In genomic region chr2:84677270-84677967, GRCm38 (mm10) we compare ENCODE assay signal across 8 mouse cellular contexts. TPM values are rescaled to one million over a fixed set of nuclear protein-coding genes. Genes with fewer than 3 reads are reported as not detected.
DNase-seq lines count a peak whose midpoint lies in the region; ATAC-seq and TF ChIP-seq lines count a peak whose summit lies in the region.

No protein-coding gene starts in this region.

- no peaks in the 10 kb centered on the region for H3K4me1 ChIP-seq in brown adipose tissue, adult 24 weeks (ENCODE audit: control insufficient read depth, insufficient read depth, insufficient read length, low read length)
- peaks cover 17% of the 10 kb centered on the region; the same call in 1 of the 2 replicates for H3K4me1 ChIP-seq in heart, postnatal 0 days (ENCODE audit: control insufficient read depth, insufficient read depth)

- H3K36me3 ChIP-seq in heart, postnatal 0 days (replicated peaks; ENCODE audit: control insufficient read depth, insufficient read depth, low read length), result peaks cover 38% of the 10 kb centered on the region

- WGBS in heart, postnatal 0 days, result 5% methylated on average over 22 of the region's 22 CpGs

- H3K4me2 ChIP-seq in heart, postnatal 0 days (ENCODE audit: low read depth, low read length), result peak overlapping the region; percentile 79

- H3K27me3 ChIP-seq in heart, postnatal 0 days (ENCODE audit: control insufficient read depth, insufficient read depth, low read length), result no peaks in the 10 kb centered on the region

- H3K4me3 ChIP-seq in brown adipose tissue, adult 24 weeks (ENCODE audit: insufficient read depth, low read depth, low read length), result peak overlapping the region; percentile 72
- H3K4me3 ChIP-seq in heart, postnatal 0 days (ENCODE audit: low read depth, low read length), result peak overlapping the region; percentile 90

- DNase-seq in layer of hippocampus, adult 9-10 months (ENCODE audit: low spot score), result peak; percentile 30
- DNase-seq in layer of hippocampus, adult 11-12 months (ENCODE audit: low spot score), result no peak
- peak; percentile 58 for DNase-seq in heart, postnatal 0 days (ENCODE audit: low spot score)
- no peak for DNase-seq in adipocyte (ENCODE audit: low spot score)
- DNase-seq in thymus, postnatal 25 days, result no peak
- DNase-seq in cerebellum, adult 9-10 months, result no peak

- H3K27ac ChIP-seq in brown adipose tissue, adult 24 weeks (replicated peaks; ENCODE audit: low read depth, low read length), result 0 out of 2 replicates have a peak overlapping the region, but pooled peaks have one; percentile 33
- peak overlapping the region; percentile 61 for H3K27ac ChIP-seq in heart, postnatal 0 days (ENCODE audit: low read depth)

- no peak for TF ChIP-seq EP300 in heart, postnatal 0 days (IDR thresholded peaks at IDR 0.05; ENCODE audit: low read depth)

- H3K9me3 ChIP-seq in heart, postnatal 0 days (replicated peaks; ENCODE audit: control insufficient read depth, low read length), result no peaks in the 10 kb centered on the region

- peak; percentile 37 for ATAC-seq in heart, postnatal 0 days (ENCODE audit: insufficient read depth, low read depth)
- peak; percentile 27 for ATAC-seq in megakaryocyte-erythroid progenitor cell, adult 5-6 weeks (replicated peaks; ENCODE audit: low FRiP score, low TSS enrichment, poor library complexity, severe bottlenecking)

- peak overlapping the region; percentile 65 for H3K9ac ChIP-seq in heart, postnatal 0 days (replicated peaks; ENCODE audit: low read depth, low read length)

- peak; percentile 40; the same call in 1 of the 2 replicates for TF ChIP-seq CTCF in heart, postnatal 0 days (IDR thresholded peaks at IDR 0.05; ENCODE audit: low read depth)

RNA-seq across cellular contexts. Expression of gene Gm28635, which starts 0.4 kb away (rescaled TPM):
- polyA plus RNA-seq in brown adipose tissue, adult 24 weeks (2012; ENCODE audit: insufficient read depth, insufficient read length, missing spikeins), result not detected in 2 replicates
- total RNA-seq in heart, postnatal 0 days (2014; rRNA removed; ENCODE audit: low replicate concordance), result not detected in 2 replicates
- polyA plus RNA-seq in heart, postnatal 0 days (2015; fragmentation: Nextera tagmentation; extraction: Ambion mirVana), result not detected in 2 replicates
- 0.82 TPM in 1 of 2 replicates, not detected in the other for total RNA-seq in megakaryocyte-erythroid progenitor cell, adult 5-6 weeks (2014; fragmentation: Nextera tagmentation)
- total RNA-seq in megakaryocyte-erythroid progenitor cell, adult 5-6 weeks (2017), result not detected in 2 replicates

RNA-seq across cellular contexts. Expression of gene Med19, which starts 0.8 kb away (rescaled TPM):
- polyA plus RNA-seq in brown adipose tissue, adult 24 weeks (2012; ENCODE audit: insufficient read depth, insufficient read length, missing spikeins), result 11.5 and 13.0 TPM in 2 replicates
- 8.1 and 41.5 TPM in 2 replicates for total RNA-seq in heart, postnatal 0 days (2014; rRNA removed; ENCODE audit: low replicate concordance)
- polyA plus RNA-seq in heart, postnatal 0 days (2015; fragmentation: Nextera tagmentation; extraction: Ambion mirVana), result 15.9 and 17.0 TPM in 2 replicates
- 29.3 and 38.1 TPM in 2 replicates for total RNA-seq in megakaryocyte-erythroid progenitor cell, adult 5-6 weeks (2014; fragmentation: Nextera tagmentation)
- total RNA-seq in megakaryocyte-erythroid progenitor cell, adult 5-6 weeks (2017), result 26.8 and 30.1 TPM in 2 replicates

RNA-seq across cellular contexts. Expression of gene Tmx2, which starts 1.5 kb away (rescaled TPM):
- 99.9 and 101 TPM in 2 replicates for polyA plus RNA-seq in brown adipose tissue, adult 24 weeks (2012; ENCODE audit: insufficient read depth, insufficient read length, missing spikeins)
- total RNA-seq in heart, postnatal 0 days (2014; rRNA removed; ENCODE audit: low replicate concordance), result 82.7 and 85.6 TPM in 2 replicates
- 151 and 159 TPM in 2 replicates for polyA plus RNA-seq in heart, postnatal 0 days (2015; fragmentation: Nextera tagmentation; extraction: Ambion mirVana)
- 31.8 and 37.7 TPM in 2 replicates for total RNA-seq in megakaryocyte-erythroid progenitor cell, adult 5-6 weeks (2014; fragmentation: Nextera tagmentation)
- 37.9 and 48.8 TPM in 2 replicates for total RNA-seq in megakaryocyte-erythroid progenitor cell, adult 5-6 weeks (2017)

RNA-seq across cellular contexts. Expression of gene Selenoh, which starts 6.8 kb away (rescaled TPM):
- 27.5 and 33.4 TPM in 2 replicates for polyA plus RNA-seq in brown adipose tissue, adult 24 weeks (2012; ENCODE audit: insufficient read depth, insufficient read length, missing spikeins)
- total RNA-seq in heart, postnatal 0 days (2014; rRNA removed; ENCODE audit: low replicate concordance), result 240 and 350 TPM in 2 replicates
- polyA plus RNA-seq in heart, postnatal 0 days (2015; fragmentation: Nextera tagmentation; extraction: Ambion mirVana), result 137 and 149 TPM in 2 replicates
- total RNA-seq in megakaryocyte-erythroid progenitor cell, adult 5-6 weeks (2014; fragmentation: Nextera tagmentation), result 164 and 169 TPM in 2 replicates
- total RNA-seq in megakaryocyte-erythroid progenitor cell, adult 5-6 weeks (2017), result 70.6 and 79.2 TPM in 2 replicates

RNA-seq across cellular contexts. Expression of gene Btbd18, which starts 18.5 kb away (rescaled TPM):
- not detected in 2 replicates for polyA plus RNA-seq in brown adipose tissue, adult 24 weeks (2012; ENCODE audit: insufficient read depth, insufficient read length, missing spikeins)
- not detected in 2 replicates for total RNA-seq in heart, postnatal 0 days (2014; rRNA removed; ENCODE audit: low replicate concordance)
- 0.05 and 0.08 TPM in 2 replicates for polyA plus RNA-seq in heart, postnatal 0 days (2015; fragmentation: Nextera tagmentation; extraction: Ambion mirVana)
- not detected in 2 replicates for total RNA-seq in megakaryocyte-erythroid progenitor cell, adult 5-6 weeks (2014; fragmentation: Nextera tagmentation)
- not detected in 2 replicates for total RNA-seq in megakaryocyte-erythroid progenitor cell, adult 5-6 weeks (2017)

Comparison
In these comparisons a context has a peak if more than half of its experiments do, and no peak if none do; other contexts are left out.
1. DNase-seq: peak in layer of hippocampus, adult 9-10 months (single experiment) and heart, postnatal 0 days (single experiment); none in layer of hippocampus, adult 11-12 months (single experiment), adipocyte (single experiment), thymus, postnatal 25 days (single experiment) and cerebellum, adult 9-10 months (single experiment).